Mouse (Mus musculus) neural tube, embryonic 13.5 days (tissue): Measurements from ENCODE around the gene 1700012P22Rik. TPM values are rescaled to one million over a fixed set of nuclear protein-coding genes. Genes with fewer than 3 reads are reported as not detected.

Experiments used
- ATAC-seq: fragments of 200-750 bp; cut with Nextera tagmentation; 2 replicates; pipeline ENCODE4 v1.8.0; 2017; ENCODE audit warnings: low read depth, mild to moderate bottlenecking, moderate TSS enrichment, moderate library complexity
- H3K27ac ChIP-seq: fragments of 300-500 bp; sonication (generic); replicated peaks from 2 replicates; pipeline ENCODE4 v1.5.1; 2015; ENCODE audit warnings: moderate library complexity, mild to moderate bottlenecking, inconsistent platforms
- H3K27me3 ChIP-seq: fragments of 300-500 bp; sonication (generic); 2 replicates; pipeline ENCODE4 v1.6.1; 2015; ENCODE audit warnings: mild to moderate bottlenecking, inconsistent platforms
- H3K36me3 ChIP-seq: fragments of 300-500 bp; sonication (generic); 2 replicates; pipeline ENCODE4 v1.6.1; 2015; ENCODE audit warnings: mild to moderate bottlenecking, inconsistent platforms
- H3K4me1 ChIP-seq: fragments of 300-500 bp; sonication (generic); replicated peaks from 2 replicates; pipeline ENCODE4 v1.6.1; 2015; ENCODE audit warnings: inconsistent platforms
- H3K4me2 ChIP-seq: fragments of 300-500 bp; sonication (generic); 2 replicates; pipeline ENCODE4 v1.6.1; 2015; ENCODE audit warnings: inconsistent platforms, mild to moderate bottlenecking, moderate library complexity
- H3K4me3 ChIP-seq: fragments of 300-500 bp; sonication (generic); 2 replicates; pipeline ENCODE4 v1.5.1; 2015; ENCODE audit warnings: mild to moderate bottlenecking, inconsistent platforms
- H3K9ac ChIP-seq: fragments of 300-500 bp; sonication (generic); 2 replicates; pipeline ENCODE4 v1.6.1; 2015; ENCODE audit warnings: moderate library complexity, mild to moderate bottlenecking, inconsistent platforms
- H3K9me3 ChIP-seq: fragments of 300-500 bp; sonication (generic); 2 replicates; pipeline ENCODE4 v1.6.1; 2016; ENCODE audit warnings: inconsistent platforms
- WGBS: fragments of 180-500 bp; shearing (Covaris S2); methylation state at CpG from one replicate; pipeline ENCODE4 v1.1.7; 2015; 5-methylcytosine and 5-hydroxymethylcytosine counted together
- polyA plus RNA-seq: library from polyadenylated mRNA; unstranded; fragments of >200 nt; fragmentation: Nextera tagmentation; extraction: Ambion mirVana; gene quantifications from 2 replicates; pipeline ENCODE4 v1.2.1, GENCODE M21; 2015

1700012P22Rik gene
- not detected in 2 replicates for polyA plus RNA-seq

DNA sequence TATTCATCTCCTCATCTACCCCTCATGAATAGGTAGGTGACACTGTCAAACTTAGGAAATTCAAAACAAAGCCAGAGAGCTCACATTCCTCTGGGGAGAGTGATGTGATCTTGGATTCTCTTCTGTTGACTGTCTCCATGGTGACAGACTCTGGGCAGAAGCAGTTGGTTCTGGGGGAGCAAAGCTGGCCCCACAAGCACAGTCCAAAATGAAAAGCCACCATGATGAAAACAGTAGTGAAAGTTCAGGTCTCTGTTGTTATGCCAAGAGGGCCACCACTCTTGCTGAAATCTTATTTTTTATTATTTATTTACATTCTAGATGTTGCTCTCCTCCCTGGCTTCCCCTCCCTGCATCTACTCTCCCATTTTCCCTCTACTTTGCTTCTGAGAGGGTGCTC is at the start of gene 1700012P22Rik:
Gene 1700012P22Rik, minus strand, starts transcription at position 101 of the 400 bp plus-strand sequence.
- Histone ChIP-seq H3K27ac (no peak within 1 kb of the TSS), H3K36me3 (no peaks in the 10 kb centered on the region), H3K4me2 (no peak within 1 kb of the TSS), H3K9ac (no peak within 1 kb of the TSS), H3K9me3 (peaks cover 11% of the 10 kb centered on the region; the same call in 1 of the 2 replicates), H3K27me3 (no peaks in the 10 kb centered on the region), H3K4me3 (no peak within 1 kb of the TSS), H3K4me1 (no peaks in the 10 kb centered on the region)
- no peak for ATAC-seq

DNA sequence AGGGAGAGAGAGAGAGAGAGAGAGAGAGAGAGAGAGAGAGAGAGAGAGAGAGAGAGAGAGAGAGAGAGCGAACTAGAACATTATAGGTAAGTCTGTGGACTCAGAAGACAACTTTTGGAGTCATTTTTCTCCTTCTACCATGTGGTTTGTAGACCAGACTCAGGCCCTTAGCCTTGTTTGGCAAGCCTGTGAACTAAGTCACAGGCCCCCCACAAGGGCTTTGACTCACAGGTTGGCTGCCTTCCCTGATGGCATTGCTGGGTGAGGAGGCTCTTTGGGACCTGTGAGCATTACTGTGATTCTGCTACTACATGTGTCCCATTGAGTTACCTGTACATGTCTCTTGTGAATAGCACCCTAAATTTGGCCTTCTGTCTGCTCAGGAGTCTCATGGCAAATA is 29.5 kb upstream of the 1700012P22Rik start:
- peaks cover 17% of the 10 kb centered on the region for H3K9me3 ChIP-seq
- no peak for ATAC-seq
- no peak overlapping the region for H3K4me3 ChIP-seq
- 78% methylated on average over 1 of the region's 1 CpGs for WGBS
- H3K36me3 ChIP-seq = no peaks in the 10 kb centered on the region
- H3K27me3 ChIP-seq = no peaks in the 10 kb centered on the region
- no peak overlapping the region for H3K9ac ChIP-seq
- H3K4me2 ChIP-seq = no peak overlapping the region
- no peak overlapping the region for H3K27ac ChIP-seq
- no peaks in the 10 kb centered on the region for H3K4me1 ChIP-seq

DNA sequence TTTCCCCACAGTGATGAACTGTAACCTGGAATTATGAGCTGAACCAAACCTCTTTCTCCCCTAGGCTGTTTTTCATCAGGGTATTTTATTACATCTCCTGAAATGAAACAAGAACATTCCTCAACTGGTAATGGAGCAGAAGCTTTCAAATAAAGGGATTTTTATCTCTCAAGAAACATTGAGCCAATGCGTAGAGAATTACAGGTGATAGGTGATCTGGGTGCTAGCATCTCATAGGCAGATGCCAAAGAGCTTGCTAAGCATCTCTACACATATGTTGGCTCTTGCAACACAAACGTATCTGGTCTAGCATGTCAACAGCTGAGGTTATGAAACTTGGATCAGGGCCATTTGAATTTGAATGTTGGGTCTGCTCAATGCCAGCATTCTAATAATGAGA is 26.6 kb upstream of the 1700012P22Rik start:
- H3K9ac ChIP-seq = no peak overlapping the region
- H3K27me3 ChIP-seq = no peaks in the 10 kb centered on the region
- H3K4me2 ChIP-seq = no peak overlapping the region
- H3K36me3 ChIP-seq = no peaks in the 10 kb centered on the region
- H3K27ac ChIP-seq = no peak overlapping the region
- H3K9me3 ChIP-seq = peaks cover 17% of the 10 kb centered on the region
- ATAC-seq = no peak
- no peak overlapping the region for H3K4me3 ChIP-seq
- WGBS = 84% methylated on average over 2 of the region's 2 CpGs
- H3K4me1 ChIP-seq = no peaks in the 10 kb centered on the region

DNA sequence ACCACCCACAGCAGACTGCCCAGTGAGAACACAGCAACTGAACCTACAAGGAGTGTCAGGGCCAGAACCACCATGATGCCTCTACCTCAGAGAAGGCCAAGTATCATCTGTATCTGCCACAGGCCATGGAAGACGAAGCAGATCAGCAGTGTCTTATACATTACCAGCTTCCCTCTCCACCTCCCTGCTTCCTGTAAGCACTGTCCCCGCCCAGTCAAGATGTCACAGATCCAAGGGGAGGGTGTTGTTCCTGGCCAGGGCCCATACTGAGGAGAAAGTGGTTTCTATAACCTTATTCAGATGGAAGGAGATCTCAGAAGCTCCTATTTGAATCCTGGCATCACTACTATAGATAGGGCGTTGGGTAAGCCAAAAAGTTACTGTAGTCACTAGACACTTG is 25.1 kb upstream of the 1700012P22Rik start, which contains the start of gene Aadacl3:
Gene Aadacl3, minus strand, starts transcription at position 101 of the 400 bp plus-strand sequence.
- ATAC-seq = no peak
- no peaks in the 10 kb centered on the region for H3K36me3 ChIP-seq
- no peaks in the 10 kb centered on the region for H3K27me3 ChIP-seq
- H3K4me1 ChIP-seq = no peaks in the 10 kb centered on the region
- peaks cover 17% of the 10 kb centered on the region for H3K9me3 ChIP-seq
- WGBS = 73% methylated on average over 3 of the region's 3 CpGs
- H3K4me3 ChIP-seq = no peak within 1 kb of the TSS
- no peak within 1 kb of the TSS for H3K27ac ChIP-seq
- no peak within 1 kb of the TSS for H3K9ac ChIP-seq
- H3K4me2 ChIP-seq = no peak within 1 kb of the TSS

DNA sequence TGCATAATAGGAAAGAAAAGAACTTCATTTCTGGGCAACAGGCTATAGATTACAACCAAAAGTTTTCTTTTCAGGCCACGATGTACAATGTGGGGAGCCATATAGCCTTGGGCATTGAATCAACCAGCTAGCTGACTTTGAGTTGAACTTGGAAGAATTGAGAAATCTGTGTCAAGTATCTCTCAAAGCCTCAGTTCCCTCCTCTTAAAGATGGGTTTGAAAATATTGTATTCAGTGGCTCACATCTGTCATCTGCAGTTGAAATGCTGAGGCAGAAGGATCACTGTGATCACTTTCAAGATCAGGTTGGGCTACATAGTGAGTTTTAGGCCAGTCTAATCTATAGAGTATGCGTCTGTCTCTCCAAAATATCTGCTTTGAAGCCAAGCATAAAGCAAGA is 14.6 kb upstream of the 1700012P22Rik start, which contains the start of gene Gm9944:
Gene Gm9944, minus strand, starts transcription at position 101 of the 400 bp plus-strand sequence.
- 79% methylated on average over 2 of the region's 2 CpGs for WGBS
- Histone ChIP-seq H3K27ac (no peak within 1 kb of the TSS), H3K9ac (no peak within 1 kb of the TSS), H3K9me3 (peaks cover 4% of the 10 kb centered on the region), H3K4me3 (no peak within 1 kb of the TSS), H3K4me2 (no peak within 1 kb of the TSS), H3K4me1 (no peaks in the 10 kb centered on the region), H3K27me3 (no peaks in the 10 kb centered on the region), H3K36me3 (no peaks in the 10 kb centered on the region)
- ATAC-seq = no peak

DNA sequence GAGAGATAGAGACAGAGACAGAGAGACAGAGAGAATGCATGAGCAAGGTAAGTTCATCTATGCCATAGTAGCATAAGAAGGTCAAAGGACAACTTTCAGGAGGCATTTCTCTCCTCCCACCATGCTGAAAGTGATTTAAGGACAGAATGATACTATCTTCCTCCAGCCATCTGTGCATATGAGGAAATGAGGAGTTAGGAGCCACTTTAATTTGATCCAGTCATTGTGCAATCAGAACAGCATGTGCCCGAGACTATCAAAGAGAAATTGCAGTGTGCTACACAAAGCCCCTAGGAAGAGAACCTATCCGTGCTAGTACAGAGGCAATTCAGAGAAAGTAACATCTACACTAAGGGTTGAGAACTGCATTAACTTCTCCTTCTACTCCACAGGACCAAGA is 10.0 kb upstream of the 1700012P22Rik start:
- WGBS = 83% methylated on average over 2 of the region's 2 CpGs
- Histone ChIP-seq H3K4me2 (no peak overlapping the region), H3K4me1 (no peaks in the 10 kb centered on the region), H3K9me3 (no peaks in the 10 kb centered on the region), H3K27ac (no peak overlapping the region), H3K27me3 (no peaks in the 10 kb centered on the region), H3K9ac (no peak overlapping the region), H3K36me3 (no peaks in the 10 kb centered on the region), H3K4me3 (no peak overlapping the region)
- no peak for ATAC-seq

DNA sequence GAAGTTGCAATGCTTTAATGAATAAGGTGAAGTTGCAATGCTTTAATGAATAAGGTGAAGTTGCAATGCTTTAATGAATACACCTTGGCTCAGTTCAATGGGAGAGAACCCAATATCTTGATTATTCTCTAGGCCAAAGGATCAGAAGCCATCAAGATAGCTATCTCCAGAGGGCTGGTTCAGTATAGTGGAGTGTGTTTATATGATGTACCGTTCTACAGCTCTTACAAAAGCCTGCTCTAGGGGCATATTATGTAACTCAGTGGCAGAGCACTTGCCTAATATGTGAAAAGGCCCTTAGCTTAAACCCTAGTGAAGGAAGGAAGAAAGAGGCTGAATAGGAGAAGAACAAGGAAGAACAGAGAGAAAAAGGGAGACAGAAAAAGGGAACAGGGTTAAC is 3.0 kb upstream of the 1700012P22Rik start:
- 85% methylated on average over 1 of the region's 1 CpGs for WGBS
- no peak overlapping the region for H3K9ac ChIP-seq

DNA sequence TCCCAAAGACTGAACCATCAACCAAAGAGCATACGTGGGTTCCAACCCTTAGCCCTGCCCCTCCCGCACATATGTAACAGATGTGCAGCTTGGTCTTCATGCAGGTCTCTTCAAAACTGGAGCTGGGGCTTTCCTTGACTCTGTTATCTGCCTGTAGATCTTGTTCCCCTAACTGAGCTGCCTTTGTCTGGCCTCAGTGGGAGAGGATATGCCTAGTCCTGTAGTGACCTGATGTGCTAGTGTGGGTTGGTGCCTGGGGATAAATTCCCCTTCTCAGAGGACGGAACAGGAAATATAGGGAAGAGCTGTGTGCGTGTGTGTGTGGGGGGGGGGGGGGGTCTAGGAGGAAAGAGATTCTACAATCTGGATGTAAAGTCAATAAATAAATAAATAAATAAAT is 2.5 kb upstream of the 1700012P22Rik start:
- H3K9me3 ChIP-seq = peaks cover 11% of the 10 kb centered on the region; the same call in 1 of the 2 replicates
- WGBS = 87% methylated on average over 4 of the region's 4 CpGs
- H3K4me1 ChIP-seq = no peaks in the 10 kb centered on the region
- H3K4me3 ChIP-seq = no peak overlapping the region
- no peak overlapping the region for H3K4me2 ChIP-seq
- H3K36me3 ChIP-seq = no peaks in the 10 kb centered on the region
- H3K27me3 ChIP-seq = no peaks in the 10 kb centered on the region
- H3K9ac ChIP-seq = no peak overlapping the region
- no peak overlapping the region for H3K27ac ChIP-seq
- ATAC-seq = no peak

More for the DNA sequence above, 3.0 kb upstream of the 1700012P22Rik start:
- ATAC-seq = no peak
- no peak overlapping the region for H3K27ac ChIP-seq
- H3K27me3 ChIP-seq = no peaks in the 10 kb centered on the region
- no peaks in the 10 kb centered on the region for H3K36me3 ChIP-seq
- no peaks in the 10 kb centered on the region for H3K4me1 ChIP-seq
- H3K4me2 ChIP-seq = no peak overlapping the region
- peaks cover 11% of the 10 kb centered on the region; the same call in 1 of the 2 replicates for H3K9me3 ChIP-seq
- no peak overlapping the region for H3K4me3 ChIP-seq

DNA sequence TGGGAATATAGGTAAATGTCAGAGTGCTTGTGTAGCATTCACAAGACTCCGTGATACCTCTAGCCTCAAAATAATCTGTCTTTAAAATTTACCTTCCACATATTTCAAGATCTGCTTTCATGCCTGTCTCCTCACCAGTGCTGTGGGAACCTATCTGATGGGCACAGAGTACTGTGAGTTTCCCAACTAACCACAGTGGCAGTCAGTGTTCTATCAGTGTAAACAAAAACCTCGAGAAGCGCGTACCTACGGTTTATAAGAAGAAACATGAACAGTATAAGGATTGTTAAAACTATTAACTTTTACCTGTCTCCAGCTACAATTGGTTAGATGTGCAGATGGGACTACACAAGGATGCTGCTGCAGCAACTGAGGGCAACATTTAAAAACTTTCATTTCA is 5.4 kb downstream of the 1700012P22Rik start:
- H3K4me2 ChIP-seq = no peak overlapping the region
- no peak overlapping the region for H3K9ac ChIP-seq
- H3K4me1 ChIP-seq = no peaks in the 10 kb centered on the region
- WGBS = 91% methylated on average over 5 of the region's 5 CpGs
- H3K27me3 ChIP-seq = no peaks in the 10 kb centered on the region
- ATAC-seq = no peak
- peaks cover 11% of the 10 kb centered on the region for H3K9me3 ChIP-seq
- H3K27ac ChIP-seq = no peak overlapping the region
- H3K4me3 ChIP-seq = no peak overlapping the region
- H3K36me3 ChIP-seq = no peaks in the 10 kb centered on the region

DNA sequence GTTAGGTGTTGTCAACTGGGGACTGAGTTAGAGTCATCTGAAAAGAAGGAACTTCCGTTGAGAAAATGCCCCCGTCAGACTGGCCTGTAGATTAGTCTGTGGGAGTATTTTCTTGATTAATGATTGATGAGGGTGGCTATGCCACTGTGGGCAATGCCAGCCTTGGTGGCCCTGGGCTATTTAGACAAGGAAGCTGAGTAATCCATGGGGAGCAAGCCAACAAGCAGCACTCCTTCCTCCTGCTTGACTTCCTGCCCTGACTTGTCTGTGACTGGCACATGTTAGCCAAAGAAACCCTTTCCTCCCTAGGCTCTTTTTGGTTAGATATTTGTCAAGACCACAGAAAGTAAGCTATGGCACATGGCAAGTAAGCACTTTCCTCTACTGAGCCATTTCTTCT is 7.8 kb downstream of the 1700012P22Rik start:
- Histone ChIP-seq H3K4me3 (no peak overlapping the region), H3K9ac (no peak overlapping the region), H3K27ac (no peak overlapping the region), H3K36me3 (no peaks in the 10 kb centered on the region), H3K9me3 (peaks cover 11% of the 10 kb centered on the region), H3K4me2 (no peak overlapping the region), H3K27me3 (no peaks in the 10 kb centered on the region), H3K4me1 (no peaks in the 10 kb centered on the region)
- ATAC-seq = no peak
- 80% methylated on average over 2 of the region's 2 CpGs for WGBS

DNA sequence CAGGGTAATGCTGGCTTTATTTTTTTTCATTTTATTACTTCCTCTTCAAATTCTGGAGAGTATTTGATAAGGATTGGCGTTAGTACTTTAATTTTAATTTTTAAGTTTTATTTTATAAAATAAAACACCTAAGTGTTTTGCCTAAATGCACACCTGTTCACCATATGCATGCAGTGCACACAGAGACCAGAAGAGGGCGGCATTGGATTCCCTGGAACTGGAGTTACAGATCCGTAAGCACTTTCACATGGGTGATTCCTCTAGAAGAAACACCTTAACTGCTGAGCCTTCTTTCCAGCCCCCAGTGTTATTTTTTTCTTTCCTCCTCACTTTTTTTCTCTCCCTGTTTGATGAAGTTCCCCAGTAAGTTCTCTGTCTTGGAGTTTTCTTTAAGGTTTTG is 9.7 kb downstream of the 1700012P22Rik start:
- H3K4me1 ChIP-seq = no peaks in the 10 kb centered on the region
- no peak overlapping the region for H3K4me2 ChIP-seq
- H3K4me3 ChIP-seq = no peak overlapping the region
- 27% methylated on average over 3 of the region's 3 CpGs for WGBS
- H3K27me3 ChIP-seq = no peaks in the 10 kb centered on the region
- no peak overlapping the region for H3K27ac ChIP-seq
- no peak for ATAC-seq
- peaks cover 11% of the 10 kb centered on the region for H3K9me3 ChIP-seq
- H3K9ac ChIP-seq = no peak overlapping the region
- H3K36me3 ChIP-seq = no peaks in the 10 kb centered on the region

DNA sequence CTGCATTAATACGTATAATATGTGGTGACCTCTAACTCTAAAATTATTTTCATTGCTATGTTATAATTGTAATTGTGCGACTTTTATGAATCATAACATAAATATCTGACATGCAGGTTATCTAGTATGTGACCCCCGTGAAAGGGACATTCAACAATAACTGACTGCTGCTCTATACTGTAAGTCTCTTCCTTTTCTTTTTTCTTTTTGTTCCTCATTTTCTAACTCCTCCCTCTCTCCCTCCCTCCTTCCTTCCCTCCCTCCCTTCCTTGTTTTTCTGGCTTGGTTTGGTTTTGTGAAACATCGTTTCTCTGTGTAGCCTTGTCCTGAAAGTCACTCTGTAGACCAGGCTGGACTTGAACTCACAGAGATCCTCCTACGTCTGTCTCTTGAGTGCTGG is 14.0 kb downstream of the 1700012P22Rik start:
- no peak for ATAC-seq

DNA sequence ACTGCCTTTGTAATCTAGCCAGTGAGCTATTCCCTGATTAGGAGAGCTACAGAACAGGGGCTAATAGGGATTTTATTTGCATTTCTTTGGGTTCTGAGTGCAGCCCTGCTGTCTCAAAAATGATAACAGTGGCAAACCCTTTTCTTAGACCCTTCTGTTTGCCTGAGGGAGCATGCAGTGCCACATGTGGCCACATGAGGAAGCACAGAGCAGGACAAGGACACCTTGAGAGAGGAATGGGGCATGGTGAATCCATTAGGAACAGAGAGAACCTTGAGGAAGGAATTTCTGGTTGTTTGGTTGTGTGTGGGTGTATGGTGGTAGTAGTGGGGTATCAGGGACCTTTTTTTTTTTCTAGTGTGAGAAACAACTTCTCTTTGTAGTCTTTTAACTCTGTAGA is 17.9 kb downstream of the 1700012P22Rik start:
- Histone ChIP-seq H3K4me1 (no peaks in the 10 kb centered on the region), H3K4me2 (no peak overlapping the region), H3K9ac (no peak overlapping the region), H3K27ac (no peak overlapping the region), H3K4me3 (no peak overlapping the region), H3K9me3 (no peaks in the 10 kb centered on the region), H3K36me3 (no peaks in the 10 kb centered on the region), H3K27me3 (no peaks in the 10 kb centered on the region)
- ATAC-seq = no peak

More for the DNA sequence above, 14.0 kb downstream of the 1700012P22Rik start:
- no peaks in the 10 kb centered on the region for H3K27me3 ChIP-seq
- 0 out of 2 replicates have a peak, but pooled peaks cover 3% of the 10 kb centered on the region for H3K9me3 ChIP-seq
- no peak overlapping the region for H3K4me2 ChIP-seq
- no peak overlapping the region for H3K4me3 ChIP-seq
- WGBS = 84% methylated on average over 5 of the region's 5 CpGs
- no peaks in the 10 kb centered on the region for H3K36me3 ChIP-seq
- H3K4me1 ChIP-seq = no peaks in the 10 kb centered on the region
- H3K9ac ChIP-seq = no peak overlapping the region
- H3K27ac ChIP-seq = no peak overlapping the region
